Mouse (Mus musculus): Measurements from ENCODE around the gene Slc4a2.

The Slc4a2 gene

DNA sequence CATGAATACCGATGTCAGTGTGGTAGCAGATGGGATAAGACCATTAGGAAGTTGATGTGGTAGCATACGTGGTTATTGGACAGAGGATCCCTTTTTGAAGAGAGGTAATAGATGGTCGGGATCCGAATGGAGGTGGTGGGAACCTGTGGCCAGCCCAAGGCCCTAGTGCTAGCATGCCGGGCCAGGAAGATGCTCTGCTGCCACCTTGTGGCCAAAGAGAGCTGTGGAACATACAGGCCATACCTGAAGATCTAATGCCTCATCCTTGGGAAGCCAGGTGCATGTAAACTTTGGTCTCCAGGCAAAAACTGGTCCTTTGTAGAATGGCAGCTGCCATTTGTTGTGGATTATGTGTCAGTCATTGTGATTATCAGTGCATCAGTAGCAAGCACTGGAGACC lies 47.0 kb downstream of the Slc4a2 start:
- peak; percentile 78 for DNase-seq

- DNase-seq: no peak
Observed at GRCm38 (mm10) chr5:24472884-24473619, 49.4 kb downstream of the Slc4a2 start.

DNA sequence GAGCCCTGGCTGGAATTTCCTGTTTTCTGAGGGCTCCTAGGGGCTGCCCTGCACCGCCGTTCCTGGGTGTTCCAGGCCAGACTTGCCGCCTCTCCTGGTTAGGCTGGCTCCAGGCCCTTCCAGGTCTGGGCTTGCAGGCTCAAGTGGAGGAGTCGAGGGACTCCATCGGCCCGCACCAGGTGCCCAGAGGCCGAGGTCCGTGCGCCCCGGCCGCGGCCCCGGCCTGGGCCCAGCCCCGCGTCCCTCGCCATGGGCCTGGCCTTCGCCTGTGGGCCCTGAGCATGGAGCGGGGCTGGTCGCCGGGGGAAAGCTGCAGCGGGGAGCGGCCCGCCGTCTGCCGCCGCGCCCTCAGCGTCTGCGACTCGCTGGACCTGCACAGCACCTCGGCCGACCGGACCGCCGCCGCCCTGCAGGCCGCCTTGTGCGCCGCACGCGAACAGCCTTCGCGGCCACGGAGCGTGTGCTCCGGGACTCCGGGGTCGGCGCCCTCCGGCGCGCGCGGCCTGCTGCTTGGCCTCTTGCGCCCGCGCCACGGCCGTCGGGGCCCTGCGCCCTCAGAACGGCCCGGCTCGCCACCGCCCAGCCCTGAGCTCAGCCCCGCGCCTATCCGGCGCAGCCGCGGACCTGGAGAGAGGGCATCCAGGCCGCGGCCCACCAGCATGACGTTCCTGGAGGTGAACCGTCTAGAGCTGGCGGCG lies 50.5 kb downstream of the Slc4a2 start:
- peak; percentile 39 for DNase-seq

GRCm38 (mm10) chr5:24474723-24475261 lies 51.2 kb downstream of the Slc4a2 start:
- no peak for DNase-seq

- peak; percentile 74 for DNase-seq
Observed at GRCm38 (mm10) chr5:24475476-24476241, 52.0 kb downstream of the Slc4a2 start.

DNA sequence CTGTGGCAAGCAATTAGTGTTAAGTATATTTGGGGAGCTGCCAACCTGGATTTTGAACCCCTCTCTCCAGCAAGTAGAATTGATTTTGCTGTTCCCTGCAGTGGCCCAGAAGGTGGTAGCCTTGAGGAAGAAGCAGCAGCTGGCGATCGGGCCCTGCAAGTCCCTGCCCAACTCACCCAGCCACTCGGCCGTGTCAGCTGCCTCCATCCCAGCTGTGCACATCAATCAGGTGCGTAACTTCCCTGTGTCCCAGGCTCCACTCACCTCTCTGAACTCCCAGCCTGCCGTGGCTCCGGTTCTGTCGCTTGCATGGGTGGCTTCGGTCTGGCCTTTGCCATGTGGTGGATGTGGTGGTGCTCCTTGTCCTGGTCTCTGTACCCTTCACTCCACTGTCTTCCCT lies 54.3 kb downstream of the Slc4a2 start:
- DNase-seq: no peak

- peak; percentile 74 for DNase-seq
Observed at GRCm38 (mm10) chr5:24481647-24482046, 58.0 kb downstream of the Slc4a2 start.

GRCm38 (mm10) chr5:24482247-24483079 lies 58.8 kb downstream of the Slc4a2 start:
- no peak for DNase-seq

GRCm38 (mm10) chr5:24483326-24483725 lies 59.7 kb downstream of the Slc4a2 start:
- DNase-seq: peak; percentile 77

DNA sequence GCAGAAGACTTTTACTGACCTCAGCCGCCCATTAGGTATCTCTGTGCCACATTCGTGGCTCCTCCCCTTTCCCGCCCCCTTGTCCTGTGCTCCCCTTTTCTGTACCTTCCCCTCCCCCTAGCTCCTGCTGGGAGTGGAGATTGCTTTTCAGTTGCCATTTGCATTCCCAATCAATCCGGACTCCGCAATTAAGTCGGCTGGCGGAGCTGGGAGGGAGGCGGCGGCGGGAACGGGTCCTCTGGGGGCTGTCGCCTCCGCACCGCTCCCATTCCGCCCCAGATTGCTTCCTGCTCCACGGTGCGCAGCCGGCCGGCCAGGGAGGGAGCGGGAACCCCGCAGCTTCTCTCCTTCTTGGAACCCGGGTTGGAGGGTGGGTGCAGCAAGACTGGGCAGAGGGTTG lies 61.3 kb downstream of the Slc4a2 start:
- no peak for DNase-seq

- peak; percentile 86 for DNase-seq
Observed at GRCm38 (mm10) chr5:24486097-24486496, 62.5 kb downstream of the Slc4a2 start.

DNA sequence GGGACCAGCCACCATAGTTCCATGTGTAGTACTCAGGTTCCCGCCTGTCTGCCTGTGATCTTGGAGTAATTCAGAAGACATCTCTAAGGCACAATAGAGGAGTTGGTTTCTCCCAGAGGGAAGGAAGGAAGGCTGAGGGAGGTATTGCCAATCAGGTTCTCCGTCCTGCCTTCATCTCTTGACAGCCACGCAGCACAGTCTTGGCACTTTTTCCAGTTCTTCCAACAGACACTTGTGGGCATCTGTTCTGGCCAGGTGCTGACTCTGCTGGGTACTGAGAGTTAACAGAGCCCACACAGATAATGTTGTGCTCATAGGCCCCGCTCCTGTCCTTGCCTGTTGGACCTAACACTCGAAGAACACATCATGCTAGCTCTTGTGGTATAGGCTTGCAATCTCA lies 63.1 kb downstream of the Slc4a2 start:
- DNase-seq: no peak

DNA sequence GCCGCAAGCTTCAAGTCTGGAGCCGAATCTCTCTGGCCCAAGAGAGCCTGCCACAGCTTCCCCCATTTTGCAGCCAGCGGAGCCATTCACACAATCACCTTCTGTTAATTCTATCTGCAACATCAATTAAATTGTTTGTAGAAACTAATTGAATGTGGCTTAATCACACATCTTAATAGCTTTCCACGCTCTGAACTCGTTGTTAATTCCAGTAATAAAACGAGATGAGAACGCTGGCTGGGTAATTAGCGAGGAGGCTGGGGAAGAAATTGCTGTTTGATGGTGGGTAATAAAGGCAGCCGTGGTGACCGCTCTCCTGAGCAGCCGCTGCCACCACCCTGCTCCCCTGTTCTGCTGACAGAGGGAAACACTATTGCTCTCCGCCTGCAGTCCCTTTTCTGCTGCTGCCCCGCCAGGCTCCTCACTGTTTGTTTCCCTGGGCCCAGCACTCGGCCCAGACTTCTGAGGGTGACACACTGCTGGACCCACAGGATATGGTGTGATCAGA lies 66.8 kb downstream of the Slc4a2 start:
- DNase-seq: no peak

Data from cerebellum, adult 11-12 months (tissue).